Mouse (Mus musculus): Measurements from ENCODE around the gene Lpp. TPM values are rescaled to one million over a fixed set of nuclear protein-coding genes. Genes with fewer than 3 reads are reported as not detected.

Gene Lpp
- polyA plus RNA-seq, 1 experiment from 2014 or later, result 10.9 TPM

GRCm38 (mm10) chr16:24947485-24947884, 554.2 kb downstream of the Lpp start:
- no peaks in the 10 kb centered on the region for H3K27me3 ChIP-seq (replicated peaks; ENCODE audit: control insufficient read depth, insufficient read depth, low read length)
- no peak overlapping the region for H3K4me2 ChIP-seq (ENCODE audit: low read length)
- no peak overlapping the region for H3K9ac ChIP-seq (ENCODE audit: low read depth, low read length)
- ATAC-seq, result no peak
- H3K36me3 ChIP-seq (ENCODE audit: control insufficient read depth, insufficient read depth, low read length), result no peaks in the 10 kb centered on the region
- no peak overlapping the region for H3K27ac ChIP-seq (ENCODE audit: low read depth, low read length)
- H3K4me3 ChIP-seq (ENCODE audit: low read length), result no peak overlapping the region
- WGBS, result 94% methylated on average over 1 of the region's 1 CpGs
- no peaks in the 10 kb centered on the region; the same call in 1 of the 2 replicates for H3K4me1 ChIP-seq (ENCODE audit: control insufficient read depth, insufficient read depth, low read depth, low read length)
- no peaks in the 10 kb centered on the region for H3K9me3 ChIP-seq (ENCODE audit: control insufficient read depth, low read length)

- Histone ChIP-seq H3K27ac (ENCODE audit: low read depth, low read length) (no peak overlapping the region), H3K27me3 (replicated peaks; ENCODE audit: control insufficient read depth, insufficient read depth, low read length) (no peaks in the 10 kb centered on the region), H3K4me1 (ENCODE audit: control insufficient read depth, insufficient read depth, low read depth, low read length) (no peaks in the 10 kb centered on the region; the same call in 1 of the 2 replicates), H3K4me2 (ENCODE audit: low read length) (no peak overlapping the region), H3K36me3 (ENCODE audit: control insufficient read depth, insufficient read depth, low read length) (no peaks in the 10 kb centered on the region), H3K9me3 (ENCODE audit: control insufficient read depth, low read length) (no peaks in the 10 kb centered on the region), H3K9ac (ENCODE audit: low read depth, low read length) (no peak overlapping the region), H3K4me3 (ENCODE audit: low read length) (no peak overlapping the region)
- WGBS, result 61% methylated on average over 3 of the region's 3 CpGs
- ATAC-seq, result no peak
Measured at GRCm38 (mm10) chr16:24948091-24948690, 554.9 kb downstream of the Lpp start.

GRCm38 (mm10) chr16:24949265-24949664, 556.0 kb downstream of the Lpp start:
- Histone ChIP-seq H3K9me3 (ENCODE audit: control insufficient read depth, low read length) (no peaks in the 10 kb centered on the region), H3K9ac (ENCODE audit: low read depth, low read length) (no peak overlapping the region), H3K4me2 (ENCODE audit: low read length) (no peak overlapping the region), H3K27me3 (replicated peaks; ENCODE audit: control insufficient read depth, insufficient read depth, low read length) (no peaks in the 10 kb centered on the region), H3K27ac (ENCODE audit: low read depth, low read length) (no peak overlapping the region), H3K4me1 (ENCODE audit: control insufficient read depth, insufficient read depth, low read depth, low read length) (no peaks in the 10 kb centered on the region; the same call in 1 of the 2 replicates), H3K36me3 (ENCODE audit: control insufficient read depth, insufficient read depth, low read length) (no peaks in the 10 kb centered on the region), H3K4me3 (ENCODE audit: low read length) (no peak overlapping the region)
- 87% methylated on average over 3 of the region's 3 CpGs for WGBS
- no peak for ATAC-seq

- Histone ChIP-seq H3K9ac (ENCODE audit: low read depth, low read length) (no peak overlapping the region), H3K27ac (ENCODE audit: low read depth, low read length) (no peak overlapping the region), H3K4me1 (ENCODE audit: control insufficient read depth, insufficient read depth, low read depth, low read length) (no peaks in the 10 kb centered on the region; the same call in 1 of the 2 replicates), H3K9me3 (ENCODE audit: control insufficient read depth, low read length) (no peaks in the 10 kb centered on the region), H3K36me3 (ENCODE audit: control insufficient read depth, insufficient read depth, low read length) (no peaks in the 10 kb centered on the region), H3K4me3 (ENCODE audit: low read length) (no peak overlapping the region), H3K27me3 (replicated peaks; ENCODE audit: control insufficient read depth, insufficient read depth, low read length) (no peaks in the 10 kb centered on the region), H3K4me2 (ENCODE audit: low read length) (no peak overlapping the region)
- 34% methylated on average over 6 of the region's 6 CpGs for WGBS
- ATAC-seq, result no peak
Measured at GRCm38 (mm10) chr16:24950112-24950743, 556.9 kb downstream of the Lpp start.

- 68% methylated on average over 5 of the region's 5 CpGs for WGBS
- no peak overlapping the region for H3K27ac ChIP-seq (ENCODE audit: low read depth, low read length)
- no peaks in the 10 kb centered on the region for H3K36me3 ChIP-seq (ENCODE audit: control insufficient read depth, insufficient read depth, low read length)
- H3K27me3 ChIP-seq (replicated peaks; ENCODE audit: control insufficient read depth, insufficient read depth, low read length), result no peaks in the 10 kb centered on the region
- no peak for ATAC-seq
- H3K9me3 ChIP-seq (ENCODE audit: control insufficient read depth, low read length), result no peaks in the 10 kb centered on the region
- H3K4me1 ChIP-seq (ENCODE audit: control insufficient read depth, insufficient read depth, low read depth, low read length), result no peaks in the 10 kb centered on the region; the same call in 1 of the 2 replicates
- H3K9ac ChIP-seq (ENCODE audit: low read depth, low read length), result no peak overlapping the region
- no peak overlapping the region for H3K4me2 ChIP-seq (ENCODE audit: low read length)
- H3K4me3 ChIP-seq (ENCODE audit: low read length), result no peak overlapping the region
Measured at GRCm38 (mm10) chr16:24951909-24952308, 558.6 kb downstream of the Lpp start.

GRCm38 (mm10) chr16:24955054-24955453, 561.7 kb downstream of the Lpp start:
- Histone ChIP-seq H3K9ac (ENCODE audit: low read depth, low read length) (no peak overlapping the region), H3K9me3 (ENCODE audit: control insufficient read depth, low read length) (no peaks in the 10 kb centered on the region), H3K4me1 (ENCODE audit: control insufficient read depth, insufficient read depth, low read depth, low read length) (no peaks in the 10 kb centered on the region; the same call in 1 of the 2 replicates), H3K36me3 (ENCODE audit: control insufficient read depth, insufficient read depth, low read length) (no peaks in the 10 kb centered on the region), H3K27ac (ENCODE audit: low read depth, low read length) (no peak overlapping the region), H3K4me2 (ENCODE audit: low read length) (no peak overlapping the region), H3K4me3 (ENCODE audit: low read length) (no peak overlapping the region), H3K27me3 (replicated peaks; ENCODE audit: control insufficient read depth, insufficient read depth, low read length) (no peaks in the 10 kb centered on the region)
- no peak for ATAC-seq
- 79% methylated on average over 7 of the region's 7 CpGs for WGBS

GRCm38 (mm10) chr16:24958661-24959060, 565.4 kb downstream of the Lpp start:
- 92% methylated on average over 1 of the region's 1 CpGs for WGBS
- Histone ChIP-seq H3K4me3 (ENCODE audit: low read length) (no peak overlapping the region), H3K27me3 (replicated peaks; ENCODE audit: control insufficient read depth, insufficient read depth, low read length) (no peaks in the 10 kb centered on the region), H3K27ac (ENCODE audit: low read depth, low read length) (no peak overlapping the region), H3K36me3 (ENCODE audit: control insufficient read depth, insufficient read depth, low read length) (no peaks in the 10 kb centered on the region), H3K4me2 (ENCODE audit: low read length) (no peak overlapping the region), H3K4me1 (ENCODE audit: control insufficient read depth, insufficient read depth, low read depth, low read length) (no peaks in the 10 kb centered on the region), H3K9ac (ENCODE audit: low read depth, low read length) (no peak overlapping the region), H3K9me3 (ENCODE audit: control insufficient read depth, low read length) (no peaks in the 10 kb centered on the region)
- no peak for ATAC-seq

- no peak for ATAC-seq
- H3K4me3 ChIP-seq (ENCODE audit: low read length), result no peak overlapping the region
- 83% methylated on average over 10 of the region's 10 CpGs for WGBS
- no peaks in the 10 kb centered on the region for H3K9me3 ChIP-seq (ENCODE audit: control insufficient read depth, low read length)
- no peak overlapping the region for H3K9ac ChIP-seq (ENCODE audit: low read depth, low read length)
- H3K4me2 ChIP-seq (ENCODE audit: low read length), result no peak overlapping the region
- H3K27ac ChIP-seq (ENCODE audit: low read depth, low read length), result no peak overlapping the region
- no peaks in the 10 kb centered on the region for H3K27me3 ChIP-seq (replicated peaks; ENCODE audit: control insufficient read depth, insufficient read depth, low read length)
- no peaks in the 10 kb centered on the region for H3K36me3 ChIP-seq (ENCODE audit: control insufficient read depth, insufficient read depth, low read length)
- no peaks in the 10 kb centered on the region for H3K4me1 ChIP-seq (ENCODE audit: control insufficient read depth, insufficient read depth, low read depth, low read length)
Measured at GRCm38 (mm10) chr16:24960901-24961806, 567.8 kb downstream of the Lpp start.

- H3K4me1 ChIP-seq (ENCODE audit: control insufficient read depth, insufficient read depth, low read depth, low read length), result no peaks in the 10 kb centered on the region
- H3K9me3 ChIP-seq (ENCODE audit: control insufficient read depth, low read length), result no peaks in the 10 kb centered on the region
- no peak overlapping the region for H3K27ac ChIP-seq (ENCODE audit: low read depth, low read length)
- H3K9ac ChIP-seq (ENCODE audit: low read depth, low read length), result no peak overlapping the region
- H3K36me3 ChIP-seq (ENCODE audit: control insufficient read depth, insufficient read depth, low read length), result no peaks in the 10 kb centered on the region
- no peak overlapping the region for H3K4me3 ChIP-seq (ENCODE audit: low read length)
- H3K27me3 ChIP-seq (replicated peaks; ENCODE audit: control insufficient read depth, insufficient read depth, low read length), result no peaks in the 10 kb centered on the region
- no peak overlapping the region for H3K4me2 ChIP-seq (ENCODE audit: low read length)
- no peak for ATAC-seq
- 97% methylated on average over 1 of the region's 1 CpGs for WGBS
Measured at GRCm38 (mm10) chr16:24964311-24964710, 571.0 kb downstream of the Lpp start.
